Mouse (Mus musculus) WW6 (cell line): ENCODE measurements around the gene Ankrd33.

ENCODE experiments used
- DNase-seq: peaks from one replicate; pipeline ENCODE4 v3.0.0-alpha.2; 2013; ENCODE audit warnings: low read depth, low spot score

Ankrd33 gene

GRCm38 (mm10) chr15:101115511-101116110, at the start of gene Ankrd33:
Gene Ankrd33 (plus strand): TSS chr15:101115755.
- no peak for DNase-seq

GRCm38 (mm10) chr15:101066364-101066847, 49.1 kb upstream of the Ankrd33 start:
- DNase-seq: no peak

- no peak for DNase-seq
These were observed 48.4 kb upstream of the Ankrd33 start for GRCm38 (mm10) chr15:101066920-101067696.

GRCm38 (mm10) chr15:101068029-101068428, 47.5 kb upstream of the Ankrd33 start:
- no peak for DNase-seq

GRCm38 (mm10) chr15:101068671-101069070, 46.9 kb upstream of the Ankrd33 start:
- no peak for DNase-seq

GRCm38 (mm10) chr15:101069641-101070190, 45.8 kb upstream of the Ankrd33 start:
- DNase-seq: no peak

GRCm38 (mm10) chr15:101070762-101071161, 44.8 kb upstream of the Ankrd33 start:
- no peak for DNase-seq

- DNase-seq: no peak
These were observed 42.8 kb upstream of the Ankrd33 start for GRCm38 (mm10) chr15:101072736-101073135.

GRCm38 (mm10) chr15:101074067-101074466, 41.5 kb upstream of the Ankrd33 start:
- no peak for DNase-seq

GRCm38 (mm10) chr15:101075150-101075549, 40.4 kb upstream of the Ankrd33 start:
- no peak for DNase-seq

- no peak for DNase-seq
These were observed 39.9 kb upstream of the Ankrd33 start for GRCm38 (mm10) chr15:101075656-101076055.

- no peak for DNase-seq
These were observed 39.2 kb upstream of the Ankrd33 start for GRCm38 (mm10) chr15:101076071-101077000.

GRCm38 (mm10) chr15:101077001-101077812, 38.3 kb upstream of the Ankrd33 start:
- DNase-seq: no peak

- no peak for DNase-seq
These were observed 37.5 kb upstream of the Ankrd33 start, which contains the start of gene Fignl2 for GRCm38 (mm10) chr15:101077813-101078730. Gene Fignl2 (minus strand): TSS chr15:101078567.

GRCm38 (mm10) chr15:101078731-101079156, 36.8 kb upstream of the Ankrd33 start:
- no peak for DNase-seq

- no peak for DNase-seq
These were observed 35.5 kb upstream of the Ankrd33 start for GRCm38 (mm10) chr15:101080031-101080520.

GRCm38 (mm10) chr15:101081035-101081548, 34.5 kb upstream of the Ankrd33 start:
- no peak for DNase-seq

- no peak for DNase-seq
These were observed 33.3 kb upstream of the Ankrd33 start for GRCm38 (mm10) chr15:101082236-101082635.

- no peak for DNase-seq
These were observed 31.1 kb upstream of the Ankrd33 start for GRCm38 (mm10) chr15:101084499-101084898.
